Mouse (Mus musculus) bone marrow macrophage, adult 2 months (primary cell): ENCODE measurements around the gene Adcy3.

Experiments used
- CTCF ChIP-seq: IDR thresholded peaks from 2 replicates; pipeline ENCODE4 v1.5.1; 2012; ENCODE audit warnings: low read depth, mild to moderate bottlenecking, low read length, moderate library complexity
- POLR2A ChIP-seq: IDR thresholded peaks from 2 replicates; pipeline ENCODE4 v1.6.1; 2012; ENCODE audit warnings: mild to moderate bottlenecking, low read depth, low read length, borderline replicate concordance

- TF ChIP-seq CTCF: no peak
- no peak for TF ChIP-seq POLR2A
These were observed 15.8 kb upstream of the Adcy3 start for GRCm38 (mm10) chr12:4117136-4117535.
